Mouse (Mus musculus) WW6 (cell line): ENCODE data around the gene Bglap.
"Not testable (repeated sequence)": the region's sequence is repeated elsewhere in the genome, so short reads cannot be mapped to it uniquely, and the experiment has no call there.

Experiments used
- DNase-seq: peaks from one replicate; pipeline ENCODE4 v3.0.0-alpha.2; 2013; ENCODE audit warnings: low read depth, low spot score

Gene Bglap

GRCm38 (mm10) chr3:88395288-88395687, 11.0 kb upstream of the Bglap start:
- DNase-seq = no peak

DNA sequence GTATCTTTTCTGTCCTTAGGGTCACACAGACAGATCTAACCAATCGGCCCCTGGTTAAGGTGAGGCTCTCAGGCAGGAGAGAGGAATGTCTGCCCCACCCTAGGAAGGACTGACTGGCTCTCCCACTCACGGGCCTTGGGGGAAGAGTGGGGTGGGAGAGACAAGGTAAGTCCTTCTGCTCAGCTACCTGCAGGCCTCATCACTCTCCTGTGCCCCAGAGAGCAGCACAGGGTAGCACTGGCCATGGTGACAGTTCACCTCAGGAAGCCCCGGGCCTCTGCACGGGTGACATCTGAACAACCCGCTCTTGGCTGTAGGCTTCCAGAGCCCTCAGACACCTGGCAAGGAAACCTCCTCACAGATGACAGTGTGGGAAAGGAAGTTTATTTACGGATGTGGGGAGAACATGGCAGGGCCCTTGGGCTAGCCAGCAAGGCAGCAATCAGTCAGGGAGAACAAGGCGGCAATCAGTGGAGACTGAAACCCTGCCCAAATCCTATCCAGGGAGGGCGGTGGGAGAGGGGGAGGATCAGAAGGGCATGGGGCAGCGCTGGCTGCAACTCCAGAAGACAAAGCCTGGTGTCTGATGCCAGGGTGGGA, 9.6 kb upstream of the Bglap start:
- DNase-seq = no peak

- not testable (repeated sequence) for DNase-seq
Observed at GRCm38 (mm10) chr3:88382383-88382782, 1.9 kb downstream of the Bglap start.

GRCm38 (mm10) chr3:88381389-88382315, 2.6 kb downstream of the Bglap start:
- DNase-seq = not testable (repeated sequence)

- DNase-seq = not testable (repeated sequence)
Observed at GRCm38 (mm10) chr3:88378599-88378998, 5.7 kb downstream of the Bglap start, which contains the start of gene Bglap2. Gene Bglap2, minus strand, starts transcription at chr3:88378699.

DNA sequence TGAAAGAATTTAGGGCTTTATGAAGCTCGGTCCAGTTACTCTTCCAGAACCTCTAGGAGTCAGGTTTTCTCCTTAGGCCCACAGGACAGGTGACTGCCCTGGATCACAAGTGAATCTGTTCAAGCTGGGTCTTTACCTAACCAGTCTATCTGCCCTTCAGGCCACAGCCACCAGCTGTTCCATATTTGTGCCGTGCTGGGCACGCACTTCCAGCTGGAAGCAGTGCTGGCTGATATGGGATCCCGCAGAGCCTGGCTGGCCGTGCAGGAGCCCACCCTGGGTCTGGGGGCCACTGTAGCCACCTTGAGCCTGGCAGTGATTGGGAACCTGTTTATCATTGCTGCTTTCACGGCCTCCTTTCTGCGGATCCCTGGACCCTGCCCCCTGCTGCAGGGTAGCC, 7.6 kb downstream of the Bglap start:
- not testable (repeated sequence) for DNase-seq

DNA sequence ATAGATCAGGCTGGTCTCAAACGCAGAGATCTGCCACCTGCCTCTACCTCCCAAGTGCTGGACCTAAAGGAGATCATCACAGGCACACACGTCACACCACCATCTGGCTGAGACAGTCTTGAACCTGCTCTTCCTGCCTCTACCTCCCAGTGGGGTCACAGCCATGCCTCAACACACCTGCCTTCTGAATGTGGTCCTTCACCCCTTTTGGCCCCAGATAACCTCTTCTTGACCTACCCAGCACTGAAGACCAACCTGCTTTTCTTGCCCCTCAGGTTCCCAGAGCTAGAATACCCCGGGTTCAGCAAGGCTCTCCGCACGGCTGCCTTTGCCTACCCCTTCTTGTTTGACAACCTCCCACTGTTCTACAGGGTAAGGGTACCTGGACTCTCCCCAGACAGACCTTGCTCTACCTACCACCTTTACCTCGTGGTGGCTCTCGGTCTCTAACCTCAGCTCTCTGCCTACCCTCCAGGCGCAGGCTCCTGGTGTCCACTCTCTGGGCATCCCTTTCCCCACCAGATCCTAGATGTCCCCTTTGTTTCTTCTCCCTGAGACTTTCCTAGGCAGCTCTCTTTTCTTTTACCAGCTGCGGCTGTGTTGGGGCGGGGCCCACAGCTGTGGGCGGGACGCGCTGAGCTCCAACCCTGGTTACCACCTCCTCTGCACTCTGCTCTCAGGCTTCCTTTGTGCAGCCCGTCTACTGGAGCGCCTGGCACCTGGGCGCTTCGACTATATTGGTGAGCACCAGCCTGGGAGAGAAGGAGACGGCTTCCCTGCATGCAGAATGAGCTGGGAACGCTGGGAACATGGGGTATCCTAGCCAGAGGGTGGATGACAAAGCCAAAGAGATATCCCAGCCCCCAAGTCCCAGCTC, 8.3 kb downstream of the Bglap start:
- not testable (repeated sequence) for DNase-seq

GRCm38 (mm10) chr3:88372643-88373042, 11.6 kb downstream of the Bglap start, which contains the start of gene Bglap3:
Gene Bglap3, minus strand, starts transcription at chr3:88372743.
- DNase-seq = not testable (repeated sequence)

- DNase-seq = not testable (repeated sequence)
Observed at GRCm38 (mm10) chr3:88368511-88368910, 15.8 kb downstream of the Bglap start.

DNA sequence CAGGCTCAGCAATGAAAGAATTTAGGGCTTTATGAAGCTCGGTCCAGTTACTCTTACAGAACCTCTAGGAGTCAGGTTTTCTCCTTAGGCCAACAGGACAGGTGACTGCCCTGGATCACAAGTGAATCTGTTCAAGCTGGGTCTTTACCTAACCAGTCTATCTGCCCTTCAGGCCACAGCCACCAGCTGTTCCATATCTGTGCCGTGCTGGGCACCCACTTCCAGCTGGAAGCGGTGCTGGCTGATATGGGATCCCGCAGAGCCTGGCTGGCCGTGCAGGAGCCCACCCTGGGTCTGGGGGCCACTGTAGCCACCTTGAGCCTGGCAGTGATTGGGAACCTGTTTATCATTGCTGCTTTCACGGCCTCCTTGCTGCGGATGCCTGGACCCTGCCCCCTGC, 16.7 kb downstream of the Bglap start:
- not testable (repeated sequence) for DNase-seq

DNA sequence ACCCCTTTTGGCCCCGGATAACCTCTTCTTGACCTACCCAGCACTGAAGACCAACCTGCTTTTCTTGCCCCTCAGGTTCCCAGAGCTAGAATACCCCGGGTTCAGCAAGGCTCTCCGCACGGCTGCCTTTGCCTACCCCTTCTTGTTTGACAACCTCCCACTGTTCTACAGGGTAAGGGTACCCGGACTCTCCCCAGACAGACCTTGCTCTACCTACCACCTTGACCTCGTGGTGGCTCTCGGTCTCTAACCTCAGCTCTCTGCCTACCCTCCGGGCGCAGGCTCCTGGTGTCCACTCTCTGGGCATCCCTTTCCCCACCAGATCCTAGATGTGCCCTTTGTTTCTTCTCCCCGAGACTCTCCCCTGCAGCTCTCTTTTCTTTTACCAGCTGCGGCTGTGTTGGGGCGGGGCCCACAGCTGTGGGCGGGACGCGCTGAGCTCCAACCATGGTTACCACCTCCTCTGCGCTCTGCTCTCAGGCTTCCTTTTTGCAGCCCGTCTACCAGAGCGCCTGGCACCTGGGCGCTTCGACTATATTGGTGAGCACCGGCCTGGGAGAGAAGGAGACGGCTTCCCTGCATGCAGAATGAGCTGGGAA, 17.3 kb downstream of the Bglap start:
- DNase-seq = not testable (repeated sequence)

DNA sequence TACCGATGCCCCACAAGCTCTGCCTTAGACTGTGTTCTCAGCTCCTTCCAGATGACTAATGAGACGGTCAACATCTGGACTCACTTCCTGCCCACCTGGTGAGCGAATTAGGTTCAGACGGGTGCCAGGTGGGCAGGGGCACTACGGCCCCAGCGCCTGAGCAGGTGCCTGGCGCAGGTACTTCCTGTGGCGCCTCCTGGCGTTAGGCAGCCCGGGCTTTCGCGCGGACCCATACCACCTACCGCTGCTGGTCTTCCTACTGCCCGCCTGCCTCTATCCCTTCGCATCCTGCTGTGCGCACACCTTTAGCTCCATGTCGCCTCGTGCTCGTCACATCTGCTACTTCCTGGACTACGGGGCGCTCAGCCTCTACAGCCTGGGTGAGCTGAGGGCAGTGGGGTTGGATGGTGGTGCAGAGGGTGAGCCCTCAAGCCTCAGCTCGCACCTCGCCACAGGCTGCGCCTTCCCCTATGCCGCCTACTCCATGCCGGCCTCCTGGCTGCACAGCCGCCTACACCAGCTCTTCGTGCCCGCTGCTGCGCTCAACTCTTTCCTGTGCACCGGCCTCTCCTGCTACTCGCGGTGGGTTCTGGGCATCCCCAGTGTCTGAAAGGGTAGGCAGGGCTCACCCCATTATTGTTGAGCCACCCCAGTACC, 18.4 kb downstream of the Bglap start:
- no peak for DNase-seq

DNA sequence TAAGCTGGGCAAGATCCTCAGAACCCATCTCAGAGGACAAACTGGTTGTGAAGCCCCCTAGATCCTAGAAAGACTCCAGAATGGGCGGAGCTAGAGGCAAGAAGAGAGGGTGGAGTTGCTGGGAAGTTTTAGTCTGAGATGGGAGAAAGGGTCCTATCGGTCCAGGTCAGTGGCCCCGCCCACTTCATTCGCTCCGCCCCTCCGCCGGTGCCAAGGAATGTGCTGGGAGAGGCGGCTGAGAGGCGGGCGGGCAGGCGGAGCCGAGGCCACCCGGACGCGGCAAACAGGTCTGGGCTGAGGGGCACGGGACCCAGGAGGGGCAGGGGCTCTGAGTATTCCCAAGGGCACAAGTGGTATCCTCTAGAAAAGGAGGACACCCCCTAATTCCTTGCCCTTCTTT, 19.9 kb downstream of the Bglap start, which contains the start of gene Paqr6:
TSS of gene Paqr6 (plus strand) at position 248 of the 400 bp plus-strand sequence.
- peak; percentile 65 for DNase-seq

DNA sequence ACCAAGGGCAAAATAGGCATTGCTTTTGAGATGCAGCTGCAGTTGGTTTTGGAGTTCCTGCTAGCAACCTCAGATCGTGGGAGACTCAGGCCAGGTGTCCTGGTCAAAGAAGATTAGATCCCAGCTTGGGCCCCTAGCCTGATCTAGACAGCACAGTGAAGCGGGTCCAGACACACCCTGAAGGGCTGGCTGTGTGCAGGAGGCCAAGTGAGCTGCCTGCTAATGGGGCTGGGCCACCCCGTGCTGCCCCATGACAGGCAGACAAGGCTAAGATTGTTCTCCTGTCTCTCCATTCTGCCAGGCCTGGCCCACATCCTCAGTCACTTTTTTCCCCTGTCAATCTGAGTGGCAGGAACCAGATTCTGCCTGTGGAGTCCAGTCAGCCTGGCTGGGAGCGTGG, 20.6 kb downstream of the Bglap start:
- no peak for DNase-seq

DNA sequence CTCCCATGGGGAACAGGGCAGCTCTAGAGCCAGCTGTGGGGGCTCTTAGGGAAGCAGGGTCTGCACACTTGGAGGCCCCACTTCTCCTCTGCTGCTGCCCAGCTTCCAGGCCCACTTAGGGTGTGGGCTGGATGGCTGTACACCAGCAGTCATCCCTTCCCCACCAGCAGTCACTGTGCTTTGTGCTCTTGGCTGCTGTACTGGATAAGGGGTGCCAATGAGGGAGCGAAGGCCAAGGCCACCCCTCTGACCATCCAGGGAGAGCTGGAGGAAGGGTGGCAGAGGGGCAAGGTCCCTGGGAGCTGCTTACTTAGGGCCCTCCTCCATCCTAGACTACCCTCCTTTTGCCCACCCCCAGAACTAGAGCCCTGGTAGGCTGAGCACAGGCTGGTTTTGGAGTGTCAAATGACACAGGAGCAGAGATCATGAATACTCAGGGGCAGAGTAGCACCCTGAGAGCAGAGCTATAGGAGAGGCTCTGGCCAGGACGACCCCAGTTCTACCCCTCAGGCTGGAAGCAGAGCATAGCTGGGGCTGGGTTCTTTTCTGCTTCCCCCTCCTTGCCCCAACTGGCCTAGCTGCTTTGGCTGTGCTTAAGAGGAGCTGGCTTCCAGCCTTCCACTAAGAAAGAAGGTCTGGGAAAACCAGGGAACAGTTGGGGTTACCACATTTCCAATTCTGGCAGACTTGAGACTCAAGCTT, 22.5 kb downstream of the Bglap start:
- no peak for DNase-seq

DNA sequence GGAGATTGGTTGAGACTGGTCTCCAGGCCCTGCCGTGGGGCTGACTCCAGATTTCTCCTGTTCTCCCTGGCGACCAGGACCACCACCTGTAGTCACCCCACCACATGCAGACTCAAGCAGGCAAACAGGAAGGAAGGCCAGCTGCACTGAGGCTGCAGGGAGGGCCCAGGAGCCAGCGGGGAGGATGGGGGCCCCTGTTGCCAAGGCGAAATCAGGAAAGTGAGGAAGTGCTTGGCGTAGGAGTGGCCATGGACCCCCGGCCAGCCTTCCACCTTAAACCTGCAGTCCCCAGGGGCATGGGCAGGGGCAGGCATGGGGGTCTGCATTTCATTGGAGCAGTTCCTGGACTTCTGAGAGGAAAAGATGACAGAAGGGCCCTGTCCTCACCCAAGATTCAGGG, 23.2 kb downstream of the Bglap start:
- DNase-seq = no peak

DNA sequence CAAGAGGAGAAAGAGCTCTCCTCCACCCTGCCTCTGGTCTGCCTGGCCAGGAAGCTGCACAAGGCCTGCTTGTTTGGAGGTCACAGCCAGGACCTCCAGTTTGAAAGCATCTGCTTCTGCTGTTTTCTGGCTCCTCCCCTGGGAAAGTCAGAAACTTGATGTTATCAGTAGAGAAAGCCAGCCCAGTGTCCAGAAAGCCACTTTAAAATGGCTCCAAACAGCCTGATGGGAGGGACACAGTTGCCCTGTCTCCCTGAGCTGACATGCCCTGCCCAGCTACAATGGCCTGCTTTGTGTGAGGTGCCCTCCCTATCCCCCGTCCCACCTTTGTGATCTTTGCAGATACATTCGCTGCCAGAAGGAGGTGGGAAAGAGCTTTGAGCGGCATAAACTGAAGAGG, 24.3 kb downstream of the Bglap start:
- DNase-seq = no peak

- DNase-seq = no peak
Observed at GRCm38 (mm10) chr3:88359584-88359983, 24.7 kb downstream of the Bglap start.

DNA sequence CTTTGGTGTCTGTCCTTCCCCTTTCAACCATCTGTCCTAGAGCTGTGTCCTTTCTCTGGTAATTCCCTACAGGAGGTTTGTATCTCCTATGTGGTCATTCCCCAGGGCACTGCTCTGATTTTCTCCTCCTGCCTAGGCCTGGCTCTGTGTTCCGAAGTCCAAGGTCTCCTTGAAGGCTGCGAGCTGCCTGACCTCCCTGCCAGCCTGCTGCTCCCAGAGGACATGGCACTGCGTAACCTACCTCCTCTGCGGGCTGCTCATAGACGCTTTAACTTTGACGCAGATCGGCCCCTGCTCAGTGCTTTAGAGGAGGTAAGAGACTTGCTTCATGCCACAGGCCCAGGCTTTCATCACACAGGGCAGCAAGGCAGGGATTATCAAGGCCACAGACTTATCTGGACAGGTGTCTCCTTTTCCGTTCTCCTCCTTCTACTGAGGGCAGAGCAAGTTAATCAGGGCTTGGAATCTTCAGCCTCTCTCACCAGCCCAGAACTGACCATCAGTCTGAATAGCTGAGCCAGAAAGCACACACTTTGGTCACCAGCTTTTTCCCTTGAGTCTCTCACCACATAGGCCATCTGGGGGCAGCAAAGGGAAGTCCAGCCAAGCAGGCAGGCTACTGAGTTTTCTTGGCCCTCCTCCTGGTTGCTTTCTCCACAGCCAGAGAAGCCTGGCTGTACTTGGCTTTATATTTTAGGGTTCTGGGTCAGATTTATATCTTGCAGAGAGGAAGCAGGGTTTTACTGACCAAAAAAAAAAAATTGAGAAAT, 29.7 kb downstream of the Bglap start:
- DNase-seq = no peak
